ENCODE assay signal across 19 mouse cellular contexts in the genomic region with DNA sequence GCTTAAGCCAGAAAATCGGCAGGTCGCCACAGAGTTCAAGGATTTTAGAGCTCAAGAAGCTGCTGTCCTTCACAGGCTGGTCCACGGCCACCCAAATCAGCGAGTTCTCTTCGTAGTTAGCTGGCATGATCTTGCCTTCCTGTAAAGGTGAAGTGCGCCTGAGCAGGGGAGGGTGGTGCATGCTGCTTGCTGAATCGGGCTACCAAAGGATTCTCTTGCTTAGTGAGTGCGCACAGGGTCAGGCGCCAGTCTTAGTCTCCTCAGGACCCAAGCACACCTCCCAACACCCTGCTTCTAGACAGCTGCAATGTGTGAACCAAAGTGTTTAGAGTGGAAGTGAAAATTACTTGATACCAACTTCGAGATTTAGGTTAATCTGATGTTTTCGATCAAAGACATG. TPM values are rescaled to one million over a fixed set of nuclear protein-coding genes. Genes with fewer than 3 reads are reported as not detected.
DNase-seq lines count a peak whose midpoint lies in the region; ATAC-seq and TF ChIP-seq lines count a peak whose summit lies in the region.
"Had no signal": no experiment of that assay in that cellular context is flagged by ENCODE, and none has a peak within 500 bp of the region (broad histone marks: within the 10 kb centered on the region; RNA-seq: fewer than 3 reads in every experiment).

No protein-coding gene starts in this region.

- H3K4me1 ChIP-seq in heart, postnatal 0 days (ENCODE audit: control insufficient read depth, insufficient read depth): no peaks in the 10 kb centered on the region
- H3K4me1 ChIP-seq in midbrain, postnatal 0 days (ENCODE audit: insufficient read depth, low read length): peaks cover 6% of the 10 kb centered on the region; the same call in 1 of the 2 replicates
- H3K4me1 ChIP-seq: embryonic facial prominence, embryonic 12.5 days had no signal

- ATAC-seq in heart, postnatal 0 days (ENCODE audit: insufficient read depth, low read depth): no peak
- ATAC-seq in midbrain, postnatal 0 days (ENCODE audit: low FRiP score): no peak
- ATAC-seq: forebrain, postnatal 0 days; Patski had no signal

- H3K27me3 ChIP-seq in heart, postnatal 0 days (ENCODE audit: control insufficient read depth, insufficient read depth, low read length): no peaks in the 10 kb centered on the region
- no peaks in the 10 kb centered on the region for H3K27me3 ChIP-seq in midbrain, postnatal 0 days (ENCODE audit: insufficient read depth, low read length)
- H3K27me3 ChIP-seq: embryonic facial prominence, embryonic 12.5 days; Patski had no signal

- DNase-seq in embryo, embryonic 10 days (ENCODE audit: low spot score): peak; percentile 33
- no peak for DNase-seq in embryo, embryonic 9.5 days (ENCODE audit: extremely low spot score)
- DNase-seq in heart, postnatal 0 days (ENCODE audit: low spot score): no peak
- DNase-seq in heart, postnatal 36 days: no peak
- DNase-seq in thymus, postnatal 4 days: peak; percentile 15
- no peak for DNase-seq in thymus, adult 18-20 months
- no peak for DNase-seq in midbrain, postnatal 0 days (ENCODE audit: low spot score)
- DNase-seq in right cerebral cortex, postnatal 36 days (ENCODE audit: low spot score in 2 of 2): no peak
- DNase-seq: cerebellum, postnatal 25 days; forebrain, postnatal 0 days; gastrocnemius, postnatal 10 days; kidney, adult 8-10 months; layer of hippocampus, postnatal 36 days; left cerebral cortex, postnatal 4 days; lung, adult 2 months had no signal

- no peaks in the 10 kb centered on the region for H3K9me3 ChIP-seq in heart, postnatal 0 days (replicated peaks; ENCODE audit: control insufficient read depth, low read length)
- H3K9me3 ChIP-seq in midbrain, postnatal 0 days (ENCODE audit: low read length): no peaks in the 10 kb centered on the region
- H3K9me3 ChIP-seq: embryonic facial prominence, embryonic 12.5 days had no signal

- intact Hi-C loops in heart, postnatal 36 days (cut with DNase I): no loop called here

- no peak for TF ChIP-seq EP300 in heart, postnatal 0 days (IDR thresholded peaks at IDR 0.05; ENCODE audit: low read depth)

- no peak overlapping the region for H3K27ac ChIP-seq in heart, postnatal 0 days (ENCODE audit: low read depth)
- H3K27ac ChIP-seq in midbrain, postnatal 0 days (ENCODE audit: low read depth, low read length): no peak overlapping the region
- H3K27ac ChIP-seq: embryonic facial prominence, embryonic 12.5 days; macrophage had no signal

- 11% methylated on average over 11 of the region's 11 CpGs for WGBS in heart, postnatal 0 days
- WGBS in midbrain, postnatal 0 days: 35% methylated on average over 11 of the region's 11 CpGs

- no peak overlapping the region for H3K9ac ChIP-seq in heart, postnatal 0 days (replicated peaks; ENCODE audit: low read depth, low read length)
- H3K9ac ChIP-seq in midbrain, postnatal 0 days (replicated peaks; ENCODE audit: low read length, poor library complexity, severe bottlenecking): no peak overlapping the region
- H3K9ac ChIP-seq: embryonic facial prominence, embryonic 12.5 days; forebrain, postnatal 0 days had no signal

- no peak for TF ChIP-seq CTCF in heart, postnatal 0 days (IDR thresholded peaks at IDR 0.05; ENCODE audit: low read depth)
- TF ChIP-seq CTCF in midbrain, postnatal 0 days (IDR thresholded peaks at IDR 0.05): no peak

- no peak overlapping the region for H3K4me3 ChIP-seq in heart, postnatal 0 days (ENCODE audit: low read depth, low read length)
- no peak overlapping the region for H3K4me3 ChIP-seq in midbrain, postnatal 0 days (ENCODE audit: low read depth, low read length)
- H3K4me3 ChIP-seq: embryonic facial prominence, embryonic 12.5 days had no signal

- no peaks in the 10 kb centered on the region for H3K36me3 ChIP-seq in heart, postnatal 0 days (replicated peaks; ENCODE audit: control insufficient read depth, insufficient read depth, low read length)
- H3K36me3 ChIP-seq in midbrain, postnatal 0 days (ENCODE audit: insufficient read depth, low read length): no peaks in the 10 kb centered on the region
- H3K36me3 ChIP-seq: embryonic facial prominence, embryonic 12.5 days had no signal

- peak overlapping the region; percentile 25 for H3K4me2 ChIP-seq in heart, postnatal 0 days (ENCODE audit: low read depth, low read length)
- peak overlapping the region; percentile 4; the same call in 1 of the 2 replicates for H3K4me2 ChIP-seq in midbrain, postnatal 0 days (ENCODE audit: low read depth, low read length, poor library complexity, severe bottlenecking)
- H3K4me2 ChIP-seq: embryonic facial prominence, embryonic 12.5 days had no signal

RNA-seq across cellular contexts. Expression of a gene that starts 16.6 kb away (rescaled TPM):
- total RNA-seq in heart, postnatal 0 days (2014; rRNA removed; ENCODE audit: low replicate concordance): not detected in 2 replicates
- 0.82 and 0.98 TPM in 2 replicates for polyA plus RNA-seq in heart, postnatal 0 days (2015; fragmentation: Nextera tagmentation; extraction: Ambion mirVana)
- 1 to 10 TPM; 1.1 to 1.8 TPM for total RNA-seq in heart, postnatal 36 days (2021)
- total RNA-seq in midbrain, postnatal 0 days (2014; rRNA removed): 2.0 and 3.1 TPM in 2 replicates
- 4.0 and 4.3 TPM in 2 replicates for polyA plus RNA-seq in midbrain, postnatal 0 days (2015; fragmentation: Nextera tagmentation; extraction: Ambion mirVana)
- polyA plus RNA-seq: large intestine, adult 2 months; macrophage had no signal

RNA-seq across cellular contexts. Expression of a gene that starts 57.9 kb away (rescaled TPM):
- 24.8 and 33.1 TPM in 2 replicates for total RNA-seq in heart, postnatal 0 days (2014; rRNA removed; ENCODE audit: low replicate concordance)
- polyA plus RNA-seq in heart, postnatal 0 days (2015; fragmentation: Nextera tagmentation; extraction: Ambion mirVana): 95.5 and 102 TPM in 2 replicates
- total RNA-seq in heart, postnatal 36 days (2021): 10 to 100 TPM; 64.8 to 73.7 TPM
- total RNA-seq in midbrain, postnatal 0 days (2014; rRNA removed): 19.1 and 36.1 TPM in 2 replicates
- 86.0 and 87.0 TPM in 2 replicates for polyA plus RNA-seq in midbrain, postnatal 0 days (2015; fragmentation: Nextera tagmentation; extraction: Ambion mirVana)

Comparison
In these comparisons a context has a peak if more than half of its experiments do, and no peak if none do; other contexts are left out.
1. DNase-seq: peak in embryo, embryonic 10 days (single experiment) and thymus, postnatal 4 days (single experiment); none in embryo, embryonic 9.5 days (single experiment), heart, postnatal 0 days (single experiment), heart, postnatal 36 days (0 of 2), thymus, adult 18-20 months (0 of 2), midbrain, postnatal 0 days (single experiment) and right cerebral cortex, postnatal 36 days (0 of 2).